Mouse (Mus musculus) liver, adult 2 months (tissue): ENCODE results near the gene Ptgfrn. TPM values are rescaled to one million over a fixed set of nuclear protein-coding genes. Genes with fewer than 3 reads are reported as not detected.

Experiments used
- DNase-seq: peaks from one replicate; pipeline ENCODE4 v3.0.0-alpha.2; 2011; ENCODE audit warnings: low read depth, low spot score; ENCODE audit errors: extremely low read depth
- H3K27ac ChIP-seq: fragments of 200-500 bp; replicated peaks from 2 replicates; pipeline ENCODE4 v1.5.1; 2012; ENCODE audit warnings: low read depth, mild to moderate bottlenecking, control low read depth, inconsistent platforms, low read length; ENCODE audit not compliant: insufficient read depth
- H3K27me3 ChIP-seq: fragments of 200-500 bp; 2 replicates; pipeline ENCODE4 v1.6.1; 2012; ENCODE audit warnings: mild to moderate bottlenecking, moderate library complexity, low read length, inconsistent platforms; ENCODE audit not compliant: control insufficient read depth, insufficient read depth
- H3K36me3 ChIP-seq: fragments of 200-500 bp; 2 replicates; pipeline ENCODE4 v1.6.1; 2012; ENCODE audit warnings: low read length, inconsistent platforms; ENCODE audit not compliant: control insufficient read depth, insufficient read depth
- H3K4me1 ChIP-seq: fragments of 200-500 bp; 2 replicates; pipeline ENCODE4 v1.6.1; 2011; ENCODE audit warnings: low read length; ENCODE audit not compliant: control insufficient read depth, insufficient read depth
- H3K4me3 ChIP-seq: fragments of 200-500 bp; 2 replicates; pipeline ENCODE4 v1.5.1; 2011; ENCODE audit warnings: low read depth, mild to moderate bottlenecking, control low read depth, low read length, moderate library complexity; ENCODE audit not compliant: insufficient read depth
- H3K79me2 ChIP-seq: fragments of 200-500 bp; 2 replicates; pipeline ENCODE4 v1.6.1; 2012; ENCODE audit warnings: inconsistent platforms, mild to moderate bottlenecking, low read length, moderate library complexity; ENCODE audit not compliant: control insufficient read depth, insufficient read depth
- H3K9ac ChIP-seq: fragments of 200-500 bp; 2 replicates; pipeline ENCODE4 v1.6.1; 2012; ENCODE audit warnings: low read depth, mild to moderate bottlenecking, control low read depth, inconsistent platforms, low read length
- CTCF ChIP-seq: fragments of 200-500 bp; IDR thresholded peaks from 2 replicates; pipeline ENCODE4 v1.5.1; 2011; ENCODE audit warnings: low read depth, low read length, control low read depth
- POLR2A ChIP-seq: fragments of 200-500 bp; IDR thresholded peaks from 2 replicates; pipeline ENCODE4 v1.6.1; 2011; ENCODE audit warnings: low read length, control low read depth; ENCODE audit not compliant: insufficient read depth; ENCODE audit errors: extremely low read depth
- WGBS: fragments of 180-500 bp; shearing (Covaris S2); methylation state at CpG from one replicate; pipeline ENCODE4 v1.1.7; 2018; 5-methylcytosine and 5-hydroxymethylcytosine counted together
- polyA plus RNA-seq: library from polyadenylated mRNA; depleted of rRNA; stranded (reverse); fragments of >200 nt; gene quantifications from 2 replicates; pipeline ENCODE4 v1.2.3, GENCODE M21; 2012; rRNA removed
- total RNA-seq: library from RNA; depleted of rRNA; stranded (reverse); fragments of >200 nt; gene quantifications from 2 replicates; pipeline ENCODE4 v1.2.3, GENCODE M21; 2014; rRNA removed

The Ptgfrn gene
- total RNA-seq (1.8 and 2.4 TPM in 2 replicates), polyA plus RNA-seq (0.86 and 0.88 TPM in 2 replicates)

DNA sequence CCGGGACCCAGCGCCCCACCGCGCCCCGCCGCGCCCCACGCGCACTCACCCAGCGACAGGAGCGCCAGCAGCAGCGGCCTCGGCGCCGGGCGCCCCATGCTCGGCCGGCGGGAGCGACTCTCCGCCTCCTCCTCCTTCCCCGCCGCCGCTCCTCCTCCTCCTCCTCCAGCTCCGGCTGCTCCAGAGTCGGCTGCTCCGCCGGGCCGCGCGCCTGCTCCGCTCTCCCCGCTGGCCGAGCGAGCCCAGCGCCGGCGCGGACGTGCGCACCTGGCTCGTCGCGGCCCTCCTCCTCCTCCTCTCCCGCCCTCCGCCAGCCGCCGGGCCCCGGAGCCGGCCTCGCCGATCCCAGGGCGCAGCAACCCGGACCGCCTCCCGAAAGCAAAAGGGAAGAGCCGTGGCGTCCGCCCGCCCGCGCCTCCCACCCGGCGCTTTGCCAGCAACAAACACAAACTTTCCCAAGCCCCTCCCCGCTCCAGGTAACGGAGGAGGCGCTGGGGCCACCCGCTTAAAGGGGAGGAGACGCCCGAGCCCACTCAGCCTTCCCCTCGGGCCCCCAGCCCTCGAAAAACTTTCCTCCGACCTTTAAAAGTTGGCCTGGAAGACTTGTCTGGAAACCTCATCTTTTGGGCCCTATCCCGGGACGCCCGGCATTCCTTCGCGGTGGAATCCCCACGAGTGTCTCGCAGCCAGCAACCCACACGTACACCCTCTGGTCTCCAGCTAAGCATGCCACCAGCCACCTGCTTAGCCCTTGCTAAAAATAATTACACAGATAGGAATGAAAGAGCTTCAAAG is at the start of gene Ptgfrn:
Gene Ptgfrn (minus strand): TSS at position 236 of the 795 bp plus-strand sequence.
- WGBS = under 1% methylated on average over 69 of the region's 81 CpGs
- Histone ChIP-seq H3K27me3 (no peaks in the 10 kb centered on the region), H3K36me3 (no peaks in the 10 kb centered on the region), H3K79me2 (no peaks in the 10 kb centered on the region), H3K9ac (peak within 1 kb of the TSS; percentile 49), H3K4me1 (peaks cover 2% of the 10 kb centered on the region), H3K27ac (no peak within 1 kb of the TSS), H3K4me3 (peak within 1 kb of the TSS; percentile 61)
- no peak for TF ChIP-seq CTCF
- no peak for TF ChIP-seq POLR2A
- peak; percentile 5 for DNase-seq

DNA sequence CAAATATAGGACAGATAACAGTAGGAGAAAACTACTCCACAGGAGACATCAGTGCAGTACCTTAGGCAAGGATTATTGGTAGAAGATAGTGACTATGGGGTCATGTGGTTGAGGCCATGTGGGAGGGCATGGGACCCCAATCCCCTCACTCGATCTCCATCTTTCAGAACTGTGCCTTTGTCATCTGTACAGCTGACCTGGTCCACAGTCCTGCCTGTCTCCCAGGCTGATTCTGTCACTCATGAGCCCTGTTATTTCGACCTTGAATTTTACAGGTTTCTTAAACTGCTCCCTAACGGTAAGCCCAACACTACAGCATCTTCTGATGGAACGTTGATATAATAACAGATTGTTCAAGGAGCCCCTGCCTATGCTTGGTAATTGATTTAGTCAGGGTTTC is 49.6 kb upstream of the Ptgfrn start:
- TF ChIP-seq CTCF (no peak), POLR2A (no peak)
- no peak for DNase-seq
- WGBS = 83% methylated on average over 4 of the region's 4 CpGs

DNA sequence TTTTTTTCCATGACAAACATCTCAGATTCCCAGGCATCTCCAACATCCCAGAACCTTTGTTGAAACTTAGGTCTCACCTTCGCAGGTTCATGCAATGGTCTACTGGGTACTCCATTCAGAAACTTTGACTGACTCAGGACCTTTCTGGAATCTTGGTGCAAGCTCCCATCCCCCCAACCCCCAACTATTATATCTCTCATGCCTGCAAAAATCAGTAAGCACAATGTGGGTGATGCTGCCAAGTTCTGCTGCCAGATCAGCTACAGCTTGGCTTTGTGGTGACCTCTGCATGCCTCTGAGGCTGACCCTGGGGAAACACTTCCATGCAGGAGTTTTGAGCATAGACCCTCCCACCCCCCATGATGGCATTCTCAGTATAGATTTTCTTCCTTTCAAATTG is 44.0 kb upstream of the Ptgfrn start:
- WGBS = 90% methylated on average over 1 of the region's 1 CpGs
- H3K4me1 ChIP-seq = no peaks in the 10 kb centered on the region
- H3K79me2 ChIP-seq = no peaks in the 10 kb centered on the region

More for the DNA sequence above, 49.6 kb upstream of the Ptgfrn start:
- Histone ChIP-seq H3K27ac (no peak overlapping the region), H3K27me3 (no peaks in the 10 kb centered on the region), H3K4me1 (no peaks in the 10 kb centered on the region), H3K36me3 (no peaks in the 10 kb centered on the region), H3K79me2 (no peaks in the 10 kb centered on the region), H3K4me3 (no peak overlapping the region), H3K9ac (no peak overlapping the region)

DNA sequence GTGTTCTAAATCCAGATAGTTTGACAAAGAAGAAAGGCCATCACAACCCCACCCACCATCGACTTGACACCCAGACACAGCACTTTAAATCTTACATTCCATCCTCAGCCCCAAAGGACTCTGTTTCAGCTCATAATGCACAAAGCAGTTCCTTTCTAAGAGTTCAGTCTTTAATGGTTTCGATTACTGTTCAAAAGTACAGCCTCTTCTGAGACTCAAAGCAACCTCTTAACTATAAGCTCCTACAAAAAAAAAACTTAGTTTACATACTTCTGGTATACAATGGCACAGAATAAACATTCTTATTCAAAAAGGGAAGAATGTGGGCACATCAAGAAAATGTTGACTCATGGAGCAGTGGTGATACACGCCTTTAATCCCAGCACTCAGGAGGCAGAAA is 43.3 kb upstream of the Ptgfrn start:
- Histone ChIP-seq H3K27ac (no peak overlapping the region), H3K4me1 (no peaks in the 10 kb centered on the region), H3K79me2 (no peaks in the 10 kb centered on the region), H3K27me3 (no peaks in the 10 kb centered on the region), H3K36me3 (no peaks in the 10 kb centered on the region), H3K4me3 (no peak overlapping the region), H3K9ac (no peak overlapping the region)
- 76% methylated on average over 3 of the region's 3 CpGs for WGBS
- TF ChIP-seq POLR2A (no peak), CTCF (no peak)
- DNase-seq = no peak

More for the DNA sequence above, 44.0 kb upstream of the Ptgfrn start:
- no peak for DNase-seq
- H3K27ac ChIP-seq = no peak overlapping the region
- no peak overlapping the region for H3K4me3 ChIP-seq
- no peaks in the 10 kb centered on the region for H3K27me3 ChIP-seq
- H3K36me3 ChIP-seq = no peaks in the 10 kb centered on the region
- H3K9ac ChIP-seq = no peak overlapping the region
- no peak for TF ChIP-seq CTCF
- TF ChIP-seq POLR2A = no peak

DNA sequence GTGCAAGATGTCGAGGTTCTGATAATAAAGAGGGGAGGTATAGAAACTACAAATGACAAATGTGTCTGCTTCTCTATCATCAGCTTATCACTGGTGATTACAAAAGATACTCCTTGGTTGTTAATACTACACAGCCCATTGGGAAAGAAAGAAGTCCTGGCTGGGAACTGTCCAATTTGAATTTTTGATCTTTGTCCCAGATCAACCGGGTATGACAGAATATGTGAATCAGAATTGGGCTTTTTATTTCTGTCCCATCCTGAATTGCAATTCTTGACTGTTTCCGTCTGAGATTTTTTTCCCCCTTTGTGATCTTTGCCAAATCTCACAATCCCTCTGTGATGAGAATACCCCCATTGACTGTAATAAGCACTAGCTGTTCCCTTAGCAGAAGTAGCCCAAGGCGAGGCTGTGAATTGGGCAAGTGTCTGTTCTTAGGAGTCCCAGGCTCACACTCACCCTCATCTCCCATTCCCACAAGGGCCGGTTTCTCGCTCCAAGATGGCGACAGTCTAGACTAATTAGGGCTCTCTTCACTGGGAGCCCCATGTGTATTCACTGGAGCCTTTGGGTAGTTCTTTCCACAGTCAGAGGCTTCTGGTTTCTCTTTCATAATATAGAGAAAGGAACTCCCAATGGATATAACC is 36.2 kb upstream of the Ptgfrn start:
- H3K27ac ChIP-seq = no peak overlapping the region
- no peaks in the 10 kb centered on the region for H3K27me3 ChIP-seq
- 80% methylated on average over 7 of the region's 7 CpGs for WGBS
- no peak for TF ChIP-seq CTCF
- no peak for TF ChIP-seq POLR2A
- DNase-seq = no peak
- no peaks in the 10 kb centered on the region for H3K79me2 ChIP-seq
- no peak overlapping the region for H3K4me3 ChIP-seq
- H3K9ac ChIP-seq = no peak overlapping the region
- no peaks in the 10 kb centered on the region for H3K4me1 ChIP-seq
- no peaks in the 10 kb centered on the region for H3K36me3 ChIP-seq
